Mouse (Mus musculus) heart, adult 2 months (tissue): ENCODE results near the gene Zfp950. TPM values are rescaled to one million over a fixed set of nuclear protein-coding genes. Genes with fewer than 3 reads are reported as not detected.

Experiments
- DNase-seq, 2 experiments: peaks; one replicate each; pipeline ENCODE4 v3.0.0; 2021
- H3K27ac ChIP-seq: fragments of 200-600 bp; 2 replicates; pipeline ENCODE4 v1.8.1; 2022
- H3K27me3 ChIP-seq: fragments of 200-500 bp; 2 replicates; pipeline ENCODE4 v1.6.1; 2012; ENCODE audit warnings: mild to moderate bottlenecking, low read length, inconsistent platforms, mixed read lengths; ENCODE audit not compliant: control insufficient read depth, insufficient read depth
- H3K36me3 ChIP-seq: fragments of 200-500 bp; 2 replicates; pipeline ENCODE4 v1.6.1; 2012; ENCODE audit warnings: low read length, inconsistent platforms; ENCODE audit not compliant: control insufficient read depth, insufficient read depth
- H3K4me1 ChIP-seq: fragments of 200-500 bp; 2 replicates; pipeline ENCODE4 v1.6.1; 2011; ENCODE audit warnings: low read length; ENCODE audit not compliant: control insufficient read depth, insufficient read depth
- H3K4me3 ChIP-seq: fragments of 200-600 bp; 2 replicates; pipeline ENCODE4 v1.8.1; 2022
- H3K79me2 ChIP-seq: fragments of 200-500 bp; replicated peaks from 2 replicates; pipeline ENCODE4 v1.6.1; 2012; ENCODE audit warnings: mild to moderate bottlenecking, inconsistent platforms, low read length, moderate library complexity, mixed read lengths; ENCODE audit not compliant: control insufficient read depth, insufficient read depth
- H3K9ac ChIP-seq: fragments of 200-500 bp; 2 replicates; pipeline ENCODE4 v1.6.1; 2012; ENCODE audit warnings: low read depth, mild to moderate bottlenecking, control low read depth, inconsistent platforms, low read length, mixed read lengths
- CTCF ChIP-seq: fragments of 200-600 bp; IDR thresholded peaks from 2 replicates; pipeline ENCODE4 v1.8.1; 2022; ENCODE audit warnings: antibody characterized with exemption, mild to moderate bottlenecking, moderate library complexity
- EP300 ChIP-seq: fragments of 200-500 bp; IDR thresholded peaks from 2 replicates; pipeline ENCODE4 v1.6.1; 2011; ENCODE audit warnings: low read depth, low read length, control low read depth; ENCODE audit not compliant: insufficient read depth
- POLR2A ChIP-seq: fragments of 200-500 bp; IDR thresholded peaks from 2 replicates; pipeline ENCODE4 v1.6.1; 2011; ENCODE audit warnings: mild to moderate bottlenecking, low read depth, low read length, control low read depth; ENCODE audit not compliant: insufficient read depth
- WGBS: fragments of 180-500 bp; shearing (Covaris S2); methylation state at CpG from one replicate; pipeline ENCODE4 v1.1.7; 2018; 5-methylcytosine and 5-hydroxymethylcytosine counted together
- intact Hi-C: fragments of 180-260 bp; cut with DNase I; formaldehyde crosslinking; loops from one replicate; pipeline ENCODE4 v1.15.1; 2025
- polyA plus RNA-seq: library from polyadenylated mRNA; depleted of rRNA; stranded (reverse); fragments of >200 nt; gene quantifications from 2 replicates; pipeline ENCODE4 v1.2.3, GENCODE M21; 2012; rRNA removed
- total RNA-seq, 2 experiments: library from RNA; stranded (reverse); gene quantifications; 2 replicates each; pipeline ENCODE4 v1.2.3; 2021

Gene Zfp950
- total and polyA plus RNA-seq, 3 experiments, result 4.7 to 10.5 (median 7.3) TPM

GRCm38 (mm10) chr19:61031570-61031969 lies 109.1 kb downstream of the Zfp950 start:
- DNase-seq, result no peak
- TF ChIP-seq EP300, result no peak
- no peak for TF ChIP-seq CTCF
- no peak for TF ChIP-seq POLR2A
- no peak overlapping the region for H3K27ac ChIP-seq
- intact Hi-C loops, result no loop called here
- H3K27me3 ChIP-seq, result no peaks in the 10 kb centered on the region
- no peak overlapping the region for H3K4me3 ChIP-seq
- H3K9ac ChIP-seq, result no peak overlapping the region
- H3K36me3 ChIP-seq, result peaks cover 6% of the 10 kb centered on the region; the same call in 1 of the 2 replicates
- 66% methylated on average over 2 of the region's 2 CpGs for WGBS
- H3K79me2 ChIP-seq, result no peaks in the 10 kb centered on the region; the same call in 1 of the 2 replicates
- peaks cover 3% of the 10 kb centered on the region for H3K4me1 ChIP-seq

DNA sequence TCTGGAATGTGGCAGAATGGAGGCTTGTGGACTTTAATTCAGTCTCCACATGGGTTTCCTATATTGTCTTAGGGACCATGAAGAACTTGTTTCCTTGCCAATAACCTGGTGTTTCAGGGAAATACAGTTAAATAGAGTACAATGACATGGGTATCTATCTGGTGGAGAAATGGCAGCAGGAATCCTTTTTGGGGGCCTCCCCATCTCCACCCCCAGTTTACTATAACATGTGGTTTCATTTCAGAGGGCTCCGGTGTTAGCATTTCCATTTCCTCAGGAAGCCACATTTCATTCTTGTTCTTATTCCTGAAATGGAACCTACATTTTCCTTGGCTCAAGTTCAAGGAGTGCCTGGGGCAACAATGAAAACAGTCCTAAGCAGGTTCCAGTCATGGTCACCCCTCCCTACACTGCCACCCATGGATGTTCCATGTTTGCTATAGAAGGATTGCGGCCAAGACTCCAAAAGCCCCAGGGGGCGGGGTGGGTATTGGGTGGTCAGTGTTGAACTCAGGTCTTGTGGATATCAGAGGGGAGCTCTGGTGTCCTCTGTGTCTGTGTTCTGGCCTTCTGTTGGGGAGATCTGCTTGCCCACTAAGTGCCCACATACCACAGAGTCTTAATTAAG lies 118.6 kb downstream of the Zfp950 start:
- intact Hi-C loops, result loop anchor here (2.0 kb wide), 1 partner anchor 39 kb away; no protein-coding TSS in a partner anchor
- TF ChIP-seq EP300, result no peak
- TF ChIP-seq CTCF, result no peak
- TF ChIP-seq POLR2A, result no peak
- peaks cover 8% of the 10 kb centered on the region; the same call in 1 of the 2 replicates for H3K36me3 ChIP-seq
- no peaks in the 10 kb centered on the region; the same call in 1 of the 2 replicates for H3K79me2 ChIP-seq
- H3K27ac ChIP-seq, result peak overlapping the region; percentile 50
- H3K4me1 ChIP-seq, result peaks cover 6% of the 10 kb centered on the region
- no peak overlapping the region for H3K4me3 ChIP-seq
- no peaks in the 10 kb centered on the region for H3K27me3 ChIP-seq
- peak in 1 of 2 experiments; percentile 13 for DNase-seq
- H3K9ac ChIP-seq, result no peak overlapping the region
- 63% methylated on average over 3 of the region's 3 CpGs for WGBS

DNA sequence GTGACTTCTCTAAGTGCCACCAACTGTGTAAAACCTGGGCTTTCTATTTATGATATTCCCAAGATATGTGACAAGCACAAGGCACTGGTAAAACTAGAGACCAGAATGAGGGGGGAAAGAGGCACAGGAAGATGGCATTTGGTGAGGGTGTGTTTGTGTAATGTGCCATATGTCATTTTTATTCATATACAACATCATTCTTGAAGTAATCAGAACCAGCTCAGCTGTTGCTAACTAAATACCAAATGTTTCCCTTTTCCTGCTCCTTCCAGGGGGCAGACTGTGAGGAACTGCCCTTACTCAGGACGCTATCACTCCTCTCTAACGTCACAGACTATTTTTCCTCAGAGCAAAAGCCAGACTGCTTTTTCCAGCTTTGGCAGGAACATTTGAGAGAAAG lies 119.1 kb downstream of the Zfp950 start:
- no peak for DNase-seq
- Histone ChIP-seq H3K27me3 (no peaks in the 10 kb centered on the region), H3K27ac (peak overlapping the region; percentile 50), H3K9ac (no peak overlapping the region), H3K36me3 (peaks cover 10% of the 10 kb centered on the region; the same call in 1 of the 2 replicates), H3K4me3 (no peak overlapping the region), H3K79me2 (no peaks in the 10 kb centered on the region), H3K4me1 (peaks cover 6% of the 10 kb centered on the region)
- 17% methylated on average over 2 of the region's 2 CpGs for WGBS
- no peak for TF ChIP-seq CTCF
- TF ChIP-seq POLR2A, result no peak
- TF ChIP-seq EP300, result no peak
- intact Hi-C loops, result no loop called here

GRCm38 (mm10) chr19:61017477-61018266 lies 123.0 kb downstream of the Zfp950 start:
- no peaks in the 10 kb centered on the region for H3K27me3 ChIP-seq
- DNase-seq, result no peak
- intact Hi-C loops, result no loop called here
- no peak for TF ChIP-seq POLR2A
- TF ChIP-seq CTCF, result no peak
- TF ChIP-seq EP300, result no peak
- H3K9ac ChIP-seq, result no peak overlapping the region
- no peaks in the 10 kb centered on the region for H3K79me2 ChIP-seq
- H3K36me3 ChIP-seq, result peaks cover 10% of the 10 kb centered on the region; the same call in 1 of the 2 replicates
- H3K27ac ChIP-seq, result no peak overlapping the region
- H3K4me1 ChIP-seq, result peaks cover 6% of the 10 kb centered on the region
- H3K4me3 ChIP-seq, result no peak overlapping the region
- 91% methylated on average over 1 of the region's 1 CpGs for WGBS

GRCm38 (mm10) chr19:61009266-61009665 lies 131.4 kb downstream of the Zfp950 start:
- peak in 1 of 2 experiments; percentile 34 for DNase-seq
- Histone ChIP-seq H3K9ac (no peak overlapping the region), H3K79me2 (no peaks in the 10 kb centered on the region), H3K36me3 (peaks cover 3% of the 10 kb centered on the region), H3K4me1 (no peaks in the 10 kb centered on the region; the same call in none of the 2 replicates), H3K27ac (peak overlapping the region; percentile 48), H3K27me3 (no peaks in the 10 kb centered on the region), H3K4me3 (no peak overlapping the region)
- TF ChIP-seq CTCF (no peak), POLR2A (0 out of 2 replicates have a peak, but pooled peaks have one; percentile 18), EP300 (no peak)
- WGBS, result 35% methylated on average over 2 of the region's 2 CpGs
- intact Hi-C loops, result loop anchor here (5.0 kb wide), 1 partner anchor 117 kb away; no protein-coding TSS in a partner anchor

Other genes starting within 250 kb of the Zfp950 start
- gene Gm7102, start 35.5 kb upstream of the Zfp950 start, total RNA-seq, result under 1 TPM in 1 of 2 experiments, not detected in 1; 0.16 TPM
- not detected in 2 replicates for gene Gm7102, start 35.5 kb upstream of the Zfp950 start, polyA plus RNA-seq
- gene Gm6020, start 43.0 kb upstream of the Zfp950 start, total RNA-seq, result not detected
- not detected in 2 replicates for gene Gm6020, start 43.0 kb upstream of the Zfp950 start, polyA plus RNA-seq
- 1 to 10 TPM; 6.3 to 7.7 TPM for gene Csf2ra, start 87.6 kb upstream of the Zfp950 start, total RNA-seq
- gene Csf2ra, start 87.6 kb upstream of the Zfp950 start, polyA plus RNA-seq, result 34.5 and 68.1 TPM in 2 replicates
- gene Gm21060, start 156.2 kb upstream of the Zfp950 start, total RNA-seq, result not detected
- not detected in 2 replicates for gene Gm21060, start 156.2 kb upstream of the Zfp950 start, polyA plus RNA-seq